Mouse (Mus musculus) heart, embryonic 13.5 days (tissue): ENCODE data around the gene Apopt1. TPM values are rescaled to one million over a fixed set of nuclear protein-coding genes. Genes with fewer than 3 reads are reported as not detected.
"Not testable (repeated sequence)": the region's sequence is repeated elsewhere in the genome, so short reads cannot be mapped to it uniquely, and the experiment has no call there.

Source experiments
- ATAC-seq: fragments of 200-750 bp; cut with Nextera tagmentation; 2 replicates; pipeline ENCODE4 v1.8.0; 2017; ENCODE audit warnings: moderate TSS enrichment; ENCODE audit not compliant: insufficient number of reproducible peaks, low FRiP score, low TSS enrichment; ENCODE audit errors: extremely low read depth
- H3K27ac ChIP-seq: fragments of 300-500 bp; sonication (generic); replicated peaks from 2 replicates; pipeline ENCODE4 v1.5.1; 2015; ENCODE audit warnings: moderate library complexity, mild to moderate bottlenecking, inconsistent platforms
- H3K27me3 ChIP-seq: fragments of 300-500 bp; sonication (generic); replicated peaks from 2 replicates; pipeline ENCODE4 v1.6.1; 2015; ENCODE audit warnings: mild to moderate bottlenecking, inconsistent platforms
- H3K36me3 ChIP-seq: fragments of 300-500 bp; sonication (generic); 2 replicates; pipeline ENCODE4 v1.6.1; 2015; ENCODE audit warnings: mild to moderate bottlenecking, inconsistent platforms
- H3K4me1 ChIP-seq: fragments of 300-500 bp; sonication (generic); 2 replicates; pipeline ENCODE4 v1.6.1; 2015; ENCODE audit warnings: inconsistent platforms
- H3K4me2 ChIP-seq: fragments of 300-500 bp; sonication (generic); 2 replicates; pipeline ENCODE4 v1.6.1; 2015; ENCODE audit warnings: inconsistent platforms, mild to moderate bottlenecking, moderate library complexity
- H3K4me3 ChIP-seq: fragments of 300-500 bp; sonication (generic); 2 replicates; pipeline ENCODE4 v1.5.1; 2015; ENCODE audit warnings: moderate library complexity, mild to moderate bottlenecking, inconsistent platforms
- H3K9ac ChIP-seq: fragments of 300-500 bp; sonication (generic); 2 replicates; pipeline ENCODE4 v1.6.1; 2015; ENCODE audit warnings: inconsistent platforms, mild to moderate bottlenecking, moderate library complexity
- H3K9me3 ChIP-seq: fragments of 300-500 bp; sonication (generic); 2 replicates; pipeline ENCODE4 v1.6.1; 2016; ENCODE audit warnings: inconsistent platforms
- WGBS: fragments of 180-500 bp; shearing (Covaris S2); methylation state at CpG from one replicate; pipeline ENCODE4 v1.1.7; 2015; ENCODE audit warnings: mixed read lengths; 5-methylcytosine and 5-hydroxymethylcytosine counted together
- polyA plus RNA-seq: library from polyadenylated mRNA; unstranded; fragments of >200 nt; fragmentation: Nextera tagmentation; extraction: Ambion mirVana; gene quantifications from 2 replicates; pipeline ENCODE4 v1.2.1, GENCODE M21; 2015

The Apopt1 gene
- polyA plus RNA-seq, 1 experiment from 2014 or later: 41.0 TPM

DNA sequence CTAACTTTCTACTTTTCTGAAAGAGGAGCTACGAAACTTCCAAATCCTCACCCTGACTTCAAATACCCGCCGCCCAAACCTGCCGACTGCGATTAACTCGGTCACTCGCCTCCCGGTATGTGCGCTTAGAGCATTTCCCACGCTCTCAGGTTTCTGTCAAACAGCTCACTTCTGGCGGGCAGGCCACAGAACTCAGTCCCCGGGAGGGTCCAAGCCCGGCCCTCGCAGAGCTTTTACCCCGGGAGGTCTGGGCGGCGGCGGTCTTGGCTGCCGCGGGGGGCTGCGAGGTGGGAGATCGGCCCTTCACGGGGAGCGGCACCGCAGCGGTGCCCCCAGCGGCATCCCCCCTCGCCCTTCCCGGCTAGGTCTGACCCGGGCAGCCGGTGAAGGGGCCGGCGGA lies 585 bp upstream of the Apopt1 start:
- Histone ChIP-seq H3K9ac (peak overlapping the region; percentile 99), H3K9me3 (no peaks in the 10 kb centered on the region), H3K27me3 (no peaks in the 10 kb centered on the region), H3K4me2 (peak overlapping the region; percentile 85), H3K4me1 (peaks cover 35% of the 10 kb centered on the region), H3K27ac (peak overlapping the region; percentile 80), H3K36me3 (peaks cover 51% of the 10 kb centered on the region), H3K4me3 (peak overlapping the region; percentile 99)
- under 1% methylated on average over 32 of the region's 33 CpGs for WGBS
- ATAC-seq: no peak; the same call in 1 of the 2 replicates

DNA sequence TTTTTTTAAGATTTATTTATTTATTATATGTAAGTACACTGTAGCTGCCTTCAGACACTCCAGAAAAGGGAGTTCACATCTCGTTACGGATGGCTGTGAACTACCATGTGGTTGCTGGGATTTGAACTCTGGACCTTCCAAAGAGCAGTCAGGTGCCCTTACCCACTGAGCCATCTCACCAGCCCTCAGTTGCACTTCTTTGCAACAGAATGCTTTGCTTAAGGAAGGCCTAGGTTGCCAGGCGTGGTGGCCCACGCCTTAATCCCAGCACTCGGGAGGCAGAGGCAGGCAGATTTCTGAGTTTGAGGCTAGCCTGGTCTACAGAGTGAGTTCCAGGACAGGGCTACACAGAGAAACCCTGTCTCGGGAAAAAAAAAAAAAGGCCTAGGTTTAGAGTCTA lies 819 bp downstream of the Apopt1 start:
- Histone ChIP-seq H3K9ac (peak overlapping the region; percentile 99), H3K4me1 (peaks cover 28% of the 10 kb centered on the region), H3K4me3 (peak overlapping the region; percentile 99), H3K36me3 (peaks cover 38% of the 10 kb centered on the region), H3K4me2 (peak overlapping the region; percentile 85)
- not testable (repeated sequence) for H3K27me3 ChIP-seq, H3K27ac ChIP-seq, ATAC-seq, H3K9me3 ChIP-seq
- 66% methylated on average over 6 of the region's 6 CpGs for WGBS

DNA sequence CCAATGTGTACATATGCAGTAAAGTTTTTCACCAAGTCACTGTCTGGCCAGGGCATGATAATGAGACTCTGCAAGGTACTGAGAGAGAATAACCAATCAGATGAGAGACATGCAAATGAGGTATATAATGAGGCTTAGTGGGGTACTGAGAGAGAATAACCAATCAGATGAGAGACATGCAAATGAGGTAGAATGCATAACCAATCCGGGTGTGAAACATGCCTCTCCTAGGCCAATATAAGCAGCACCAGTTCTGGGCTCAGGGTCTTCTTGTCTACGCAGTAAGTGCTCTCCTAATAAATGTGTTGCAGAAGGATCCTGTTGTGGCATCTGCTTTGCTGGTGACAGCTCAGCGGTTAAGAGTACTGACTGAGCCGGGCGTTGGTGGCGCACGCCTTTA lies 3.4 kb downstream of the Apopt1 start:
- no peak overlapping the region for H3K4me3 ChIP-seq
- H3K4me1 ChIP-seq: peaks cover 21% of the 10 kb centered on the region
- no peak overlapping the region for H3K27ac ChIP-seq
- no peaks in the 10 kb centered on the region for H3K9me3 ChIP-seq
- no peak overlapping the region for H3K9ac ChIP-seq
- no peak overlapping the region for H3K4me2 ChIP-seq
- H3K36me3 ChIP-seq: peaks cover 18% of the 10 kb centered on the region
- WGBS: 95% methylated on average over 7 of the region's 7 CpGs
- no peaks in the 10 kb centered on the region for H3K27me3 ChIP-seq
- no peak for ATAC-seq

DNA sequence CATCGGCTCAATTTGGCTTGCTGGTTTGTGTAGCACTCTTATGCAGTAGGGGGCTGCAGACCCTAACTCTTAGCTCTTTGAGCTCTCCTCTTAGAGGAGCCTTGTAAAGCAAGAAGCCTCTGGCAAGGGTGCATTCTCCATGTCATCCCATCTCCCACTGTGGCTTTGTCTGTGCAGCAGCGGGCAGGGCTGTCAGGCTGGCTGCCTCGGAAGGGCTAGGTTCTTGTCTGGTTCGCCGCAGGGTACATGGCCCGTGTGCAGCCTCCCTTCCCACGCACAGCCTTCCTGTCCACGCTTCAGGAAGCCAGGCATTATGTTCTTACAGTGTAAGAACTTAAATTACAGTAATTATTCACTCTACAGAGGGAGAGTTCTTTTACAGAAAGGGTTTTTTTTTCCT lies 5.6 kb downstream of the Apopt1 start:
- H3K27ac ChIP-seq: no peak overlapping the region
- H3K27me3 ChIP-seq: no peaks in the 10 kb centered on the region

DNA sequence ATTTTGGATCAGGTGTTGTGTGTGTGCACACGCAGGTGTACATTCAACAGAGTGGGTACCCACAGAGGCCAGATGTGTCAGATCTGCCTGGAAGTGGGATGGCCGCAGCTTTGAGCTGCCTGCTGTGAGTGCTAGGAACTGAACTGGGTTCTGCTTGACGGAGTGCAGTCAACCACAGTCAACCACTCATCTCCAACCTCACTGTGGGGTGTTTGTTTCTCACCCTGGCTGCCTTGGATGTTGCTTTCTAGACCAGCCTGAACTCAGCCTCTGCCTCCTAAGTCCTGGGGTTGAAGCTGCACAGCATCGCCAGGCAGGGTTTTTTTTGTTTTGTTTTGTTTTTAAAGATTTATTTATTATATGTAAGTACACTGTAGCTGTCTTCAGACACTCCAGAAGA lies 7.2 kb downstream of the Apopt1 start:
- no peak overlapping the region for H3K27ac ChIP-seq
- ATAC-seq: no peak
- 83% methylated on average over 4 of the region's 4 CpGs for WGBS
- peaks cover 35% of the 10 kb centered on the region for H3K36me3 ChIP-seq
- no peaks in the 10 kb centered on the region for H3K4me1 ChIP-seq
- no peaks in the 10 kb centered on the region for H3K9me3 ChIP-seq
- H3K4me3 ChIP-seq: no peak overlapping the region
- H3K9ac ChIP-seq: no peak overlapping the region
- no peak overlapping the region for H3K4me2 ChIP-seq
- no peaks in the 10 kb centered on the region for H3K27me3 ChIP-seq

More for the DNA sequence above, 5.6 kb downstream of the Apopt1 start:
- peaks cover 12% of the 10 kb centered on the region for H3K4me1 ChIP-seq
- H3K4me2 ChIP-seq: no peak overlapping the region
- no peak overlapping the region for H3K9ac ChIP-seq
- H3K36me3 ChIP-seq: peaks cover 26% of the 10 kb centered on the region
- H3K9me3 ChIP-seq: no peaks in the 10 kb centered on the region
- WGBS: 68% methylated on average over 8 of the region's 8 CpGs
- H3K4me3 ChIP-seq: no peak overlapping the region
- no peak for ATAC-seq

DNA sequence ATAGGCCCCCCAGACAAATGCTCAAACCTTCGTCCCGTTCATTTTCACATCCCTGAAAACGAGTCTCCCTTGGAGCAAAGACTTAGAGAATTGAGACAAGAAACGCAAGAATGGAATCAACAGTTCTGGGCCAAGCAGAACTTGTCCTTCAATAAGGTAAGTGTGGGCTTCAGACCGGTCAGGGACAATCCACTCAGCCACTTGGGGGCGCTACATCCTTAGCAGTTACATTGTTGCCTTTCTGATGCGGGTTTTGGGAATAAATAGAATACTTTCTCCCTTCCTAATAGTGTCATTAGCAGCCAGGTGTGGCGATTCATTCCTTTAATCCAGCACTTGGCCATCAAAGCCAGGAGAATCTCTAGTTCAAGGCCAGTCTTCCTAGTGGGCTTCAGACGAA lies 9.6 kb downstream of the Apopt1 start:
- 69% methylated on average over 9 of the region's 9 CpGs for WGBS
- Histone ChIP-seq H3K9me3 (no peaks in the 10 kb centered on the region), H3K27ac (no peak overlapping the region), H3K4me2 (no peak overlapping the region), H3K4me3 (no peak overlapping the region), H3K4me1 (peaks cover 7% of the 10 kb centered on the region), H3K9ac (no peak overlapping the region), H3K36me3 (peaks cover 40% of the 10 kb centered on the region), H3K27me3 (no peaks in the 10 kb centered on the region)
- no peak for ATAC-seq

DNA sequence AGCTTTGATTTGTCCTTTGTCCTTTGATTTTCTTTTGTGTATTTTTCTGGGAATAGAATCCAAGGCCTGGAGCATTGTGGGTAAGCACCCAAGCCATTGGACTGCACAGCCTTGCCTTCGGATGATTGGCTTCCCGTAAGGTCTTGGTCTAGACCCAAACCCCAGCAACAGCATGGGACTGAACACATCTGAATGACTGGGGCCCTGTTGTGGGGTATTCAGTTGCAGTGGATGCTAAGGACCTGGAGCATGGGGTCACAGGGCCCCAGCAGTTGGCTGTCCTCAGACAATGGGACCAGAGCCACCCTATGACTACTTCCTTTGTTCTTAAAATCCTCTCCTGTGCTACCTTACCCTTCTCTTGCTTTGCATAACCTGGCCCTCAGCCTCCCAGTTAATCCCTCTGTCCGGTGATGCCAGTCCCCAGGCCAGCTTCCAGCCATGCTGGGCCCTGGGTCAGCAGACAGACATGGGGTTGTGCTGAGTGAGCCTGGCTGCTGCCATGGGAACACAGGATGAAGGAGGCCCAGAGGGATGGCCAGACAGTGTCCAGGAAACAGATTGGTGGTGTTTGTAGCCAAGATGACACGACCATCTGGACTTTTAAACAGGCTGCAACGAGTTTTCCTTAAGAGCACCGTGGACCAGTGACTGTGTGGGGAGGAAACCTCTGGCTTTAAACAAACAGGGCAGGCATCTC lies 11.7 kb downstream of the Apopt1 start:
- Histone ChIP-seq H3K4me3 (no peak overlapping the region), H3K9ac (no peak overlapping the region; the same call in 1 of the 2 replicates), H3K27ac (peak overlapping the region; percentile 43), H3K9me3 (no peaks in the 10 kb centered on the region), H3K27me3 (no peaks in the 10 kb centered on the region), H3K4me1 (peaks cover 7% of the 10 kb centered on the region), H3K4me2 (no peak overlapping the region), H3K36me3 (peaks cover 49% of the 10 kb centered on the region)
- 65% methylated on average over 6 of the region's 6 CpGs for WGBS
- no peak; the same call in 1 of the 2 replicates for ATAC-seq

DNA sequence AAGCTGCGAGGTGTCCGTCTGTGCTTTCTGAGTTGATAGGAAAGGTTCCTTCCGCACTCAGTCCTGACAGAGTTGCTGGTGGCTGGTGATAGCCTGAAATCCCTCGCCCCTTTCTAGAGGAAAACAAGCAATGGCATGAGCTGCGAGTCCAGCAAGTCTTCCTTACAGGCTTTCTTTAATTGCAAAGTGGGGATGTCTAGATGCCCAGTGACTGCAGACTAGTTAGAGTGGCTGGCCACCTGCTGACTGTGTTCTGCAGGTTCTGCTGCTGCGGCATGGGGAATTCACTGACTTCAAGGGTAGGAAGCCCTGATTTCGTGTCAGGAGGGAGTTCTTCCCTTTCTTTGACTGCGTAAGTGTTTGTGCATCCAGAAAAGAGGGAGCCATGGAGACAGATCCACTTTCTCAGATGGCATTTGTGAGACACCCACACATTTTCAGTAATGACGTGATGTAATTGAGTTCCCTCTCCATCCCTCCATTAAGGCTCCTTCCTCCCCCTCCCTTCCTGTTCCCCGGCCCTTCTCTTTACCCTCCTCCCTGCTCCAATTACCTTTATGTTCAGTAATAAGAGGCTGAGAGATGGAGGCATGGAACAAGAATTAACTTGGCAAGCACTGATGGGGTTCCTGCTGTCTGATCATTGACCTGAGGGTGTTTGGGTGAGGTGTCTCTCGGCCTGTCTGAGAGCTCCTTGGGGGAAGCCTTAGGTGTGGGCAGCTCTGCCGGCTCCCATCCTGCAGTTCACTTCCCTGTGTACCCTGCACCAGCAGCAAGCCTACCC lies 12.5 kb downstream of the Apopt1 start:
- H3K4me1 ChIP-seq: peaks cover 7% of the 10 kb centered on the region
- H3K9me3 ChIP-seq: no peaks in the 10 kb centered on the region
- ATAC-seq: no peak
- H3K9ac ChIP-seq: no peak overlapping the region
- H3K4me3 ChIP-seq: no peak overlapping the region
- H3K27ac ChIP-seq: peak overlapping the region; percentile 43
- no peaks in the 10 kb centered on the region for H3K27me3 ChIP-seq
- H3K36me3 ChIP-seq: peaks cover 51% of the 10 kb centered on the region
- WGBS: 69% methylated on average over 12 of the region's 12 CpGs
- no peak overlapping the region for H3K4me2 ChIP-seq

DNA sequence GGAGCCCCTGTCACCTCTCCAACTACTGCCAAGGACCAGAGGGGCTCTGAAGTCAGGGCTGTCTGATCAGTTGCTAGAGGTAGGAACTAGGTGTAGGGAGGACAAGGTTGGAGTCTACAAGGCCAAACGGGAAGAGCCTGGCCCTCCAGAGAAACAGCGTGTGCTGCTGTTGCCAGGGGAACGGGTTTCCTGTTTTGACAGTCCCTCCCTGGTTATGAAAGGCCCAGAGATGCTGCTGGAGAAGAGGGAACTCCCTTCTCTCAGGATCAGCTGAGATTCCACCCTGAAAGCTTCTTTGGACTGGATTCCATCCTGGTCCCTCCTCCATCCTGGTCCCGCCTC lies 13.0 kb downstream of the Apopt1 start:
- H3K4me1 ChIP-seq: peaks cover 7% of the 10 kb centered on the region
- ATAC-seq: 0 out of 2 replicates have a peak, but pooled peaks have one; percentile 20
- peaks cover 54% of the 10 kb centered on the region for H3K36me3 ChIP-seq
- no peaks in the 10 kb centered on the region for H3K9me3 ChIP-seq
- peak overlapping the region; percentile 43 for H3K27ac ChIP-seq
- no peak overlapping the region for H3K9ac ChIP-seq
- 54% methylated on average over 4 of the region's 4 CpGs for WGBS
- no peaks in the 10 kb centered on the region for H3K27me3 ChIP-seq
- H3K4me2 ChIP-seq: no peak overlapping the region
- no peak overlapping the region for H3K4me3 ChIP-seq

DNA sequence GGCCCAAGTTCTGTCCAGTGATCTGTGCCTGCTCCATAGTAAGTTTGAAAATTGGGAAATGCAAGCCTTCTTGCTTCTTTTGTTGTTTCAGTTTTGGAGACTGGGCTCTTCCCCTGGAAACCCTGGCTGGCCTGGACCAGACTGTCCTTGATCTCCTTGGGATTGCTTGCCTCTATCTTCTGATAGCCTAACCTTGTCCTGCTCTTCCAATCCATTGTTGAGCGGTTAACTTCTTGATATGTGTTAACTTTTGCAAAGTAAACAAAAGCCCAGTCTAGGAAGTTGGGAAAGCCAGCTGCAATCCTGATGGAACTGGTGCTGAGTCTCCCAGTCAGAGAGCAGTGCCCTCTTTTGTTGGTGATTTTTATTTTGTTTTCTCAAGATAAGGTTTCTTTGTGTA lies 14.9 kb downstream of the Apopt1 start:
- peaks cover 57% of the 10 kb centered on the region for H3K36me3 ChIP-seq
- no peak overlapping the region for H3K4me2 ChIP-seq
- 75% methylated on average over 1 of the region's 1 CpGs for WGBS
- H3K27ac ChIP-seq: no peak overlapping the region
- no peaks in the 10 kb centered on the region for H3K9me3 ChIP-seq
- ATAC-seq: no peak
- no peak overlapping the region for H3K4me3 ChIP-seq
- H3K9ac ChIP-seq: no peak overlapping the region
- H3K27me3 ChIP-seq: no peaks in the 10 kb centered on the region
- peaks cover 18% of the 10 kb centered on the region for H3K4me1 ChIP-seq

DNA sequence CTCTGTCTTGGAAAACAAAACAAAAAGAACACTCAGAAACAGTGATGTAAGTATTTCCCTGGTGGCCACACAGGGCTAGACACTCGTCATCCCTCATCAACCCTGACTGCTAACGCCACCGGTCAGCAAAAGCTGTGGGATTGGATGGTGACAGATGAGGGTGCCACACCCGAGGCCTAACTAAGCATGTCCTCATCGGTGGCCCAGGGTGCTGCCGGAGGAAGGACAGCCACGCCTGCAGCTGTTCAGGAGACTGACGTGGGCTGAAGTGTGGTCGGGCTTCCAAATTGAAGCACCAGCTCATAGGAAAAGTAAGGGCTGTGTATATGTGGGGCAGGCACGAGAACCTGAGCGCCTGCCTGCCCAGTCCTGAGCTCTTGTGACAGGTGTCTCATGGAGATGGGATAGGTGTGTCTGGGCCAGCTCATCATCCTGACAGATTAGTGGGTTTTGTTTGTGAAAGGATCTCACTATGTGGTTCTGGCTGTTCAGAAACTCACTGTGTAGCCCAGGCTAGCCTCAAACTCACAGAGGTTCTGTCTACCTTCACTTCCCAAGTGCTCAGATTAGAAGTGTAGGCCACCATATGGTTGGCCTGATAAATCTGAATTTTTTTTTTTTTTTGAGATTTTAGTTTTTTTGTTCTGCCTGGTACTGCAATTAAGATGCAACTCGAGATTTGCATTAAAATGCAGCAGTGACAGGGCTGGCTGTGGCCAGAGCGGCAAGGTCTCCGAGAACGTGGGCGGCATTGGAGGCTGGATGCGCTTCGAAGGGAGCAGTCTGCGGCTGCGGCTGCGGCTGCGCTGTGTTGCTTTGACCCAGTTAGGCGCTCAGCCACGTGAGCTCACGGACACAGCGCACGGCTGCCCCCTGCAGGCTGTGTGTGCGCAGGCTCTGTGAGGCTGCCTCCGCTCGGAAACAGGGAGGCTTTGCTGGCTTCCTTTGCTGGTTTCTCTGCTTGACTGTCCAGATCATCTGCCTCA lies 19.1 kb downstream of the Apopt1 start:
- Histone ChIP-seq H3K4me1 (peaks cover 11% of the 10 kb centered on the region), H3K9ac (peak overlapping the region; percentile 66; the same call in 1 of the 2 replicates), H3K4me2 (peak overlapping the region; percentile 58), H3K27me3 (no peaks in the 10 kb centered on the region), H3K4me3 (0 out of 2 replicates have a peak overlapping the region, but pooled peaks have one; percentile 26), H3K27ac (no peak overlapping the region), H3K9me3 (no peaks in the 10 kb centered on the region), H3K36me3 (peaks cover 28% of the 10 kb centered on the region)
- peak; percentile 49; the same call in 1 of the 2 replicates for ATAC-seq
- WGBS: 28% methylated on average over 30 of the region's 30 CpGs
